Mouse (Mus musculus): ENCODE results near the gene Prdm16. TPM values are rescaled to one million over a fixed set of nuclear protein-coding genes. Genes with fewer than 3 reads are reported as not detected.
A peak's percentile ranks its signal among the peaks of the same experiment; 100 is the strongest.

Gene Prdm16
- polyA plus RNA-seq, 1 experiment: 2.0 TPM

GRCm38 (mm10) chr4:154330001-154330400, 306.7 kb downstream of the Prdm16 start:
- no peak overlapping the region for H3K4me3 ChIP-seq (ENCODE audit: extremely low read depth, insufficient read depth, insufficient read length)
- H3K27me3 ChIP-seq (ENCODE audit: control insufficient read depth, insufficient read depth, low read length): no peaks in the 10 kb centered on the region
- H3K27ac ChIP-seq (ENCODE audit: insufficient read depth, low read length): no peak overlapping the region
- TF ChIP-seq CTCF (IDR thresholded peaks at IDR 0.05; ENCODE audit: extremely low read depth, insufficient read depth, insufficient read length, insufficient replicate concordance) (no peak), POLR2A (IDR thresholded peaks at IDR 0.05; ENCODE audit: low read depth, low read length) (no peak)
- H3K4me1 ChIP-seq (ENCODE audit: control insufficient read depth, insufficient read depth, insufficient read length): no peaks in the 10 kb centered on the region
- no peak for DNase-seq (ENCODE audit: low read depth in 1 of 2, low spot score in 2 of 2)
- WGBS: 94% methylated on average over 7 of the region's 7 CpGs
- no peaks in the 10 kb centered on the region for H3K36me3 ChIP-seq (ENCODE audit: control insufficient read depth, insufficient read depth, low read length)

GRCm38 (mm10) chr4:154328836-154329235, 307.8 kb downstream of the Prdm16 start:
- Histone ChIP-seq H3K27me3 (ENCODE audit: control insufficient read depth, insufficient read depth, low read length) (no peaks in the 10 kb centered on the region), H3K4me3 (ENCODE audit: extremely low read depth, insufficient read depth, insufficient read length) (no peak overlapping the region), H3K4me1 (ENCODE audit: control insufficient read depth, insufficient read depth, insufficient read length) (no peaks in the 10 kb centered on the region), H3K36me3 (ENCODE audit: control insufficient read depth, insufficient read depth, low read length) (no peaks in the 10 kb centered on the region), H3K27ac (ENCODE audit: insufficient read depth, low read length) (no peak overlapping the region)
- peak in 1 of 2 experiments; percentile 16 for DNase-seq (ENCODE audit: low read depth in 1 of 2, low spot score in 2 of 2)
- TF ChIP-seq CTCF (IDR thresholded peaks at IDR 0.05; ENCODE audit: extremely low read depth, insufficient read depth, insufficient read length, insufficient replicate concordance): peak; percentile 43; the same call in 1 of the 2 replicates
- TF ChIP-seq POLR2A (IDR thresholded peaks at IDR 0.05; ENCODE audit: low read depth, low read length): no peak
- 33% methylated on average over 6 of the region's 6 CpGs for WGBS

GRCm38 (mm10) chr4:154328431-154328830, 308.2 kb downstream of the Prdm16 start:
- TF ChIP-seq CTCF (IDR thresholded peaks at IDR 0.05; ENCODE audit: extremely low read depth, insufficient read depth, insufficient read length, insufficient replicate concordance) (no peak), POLR2A (IDR thresholded peaks at IDR 0.05; ENCODE audit: low read depth, low read length) (no peak)
- DNase-seq (ENCODE audit: low read depth in 1 of 2, low spot score in 2 of 2): no peak
- H3K27ac ChIP-seq (ENCODE audit: insufficient read depth, low read length): no peak overlapping the region
- no peaks in the 10 kb centered on the region for H3K4me1 ChIP-seq (ENCODE audit: control insufficient read depth, insufficient read depth, insufficient read length)
- H3K4me3 ChIP-seq (ENCODE audit: extremely low read depth, insufficient read depth, insufficient read length): no peak overlapping the region
- no peaks in the 10 kb centered on the region for H3K36me3 ChIP-seq (ENCODE audit: control insufficient read depth, insufficient read depth, low read length)
- no peaks in the 10 kb centered on the region for H3K27me3 ChIP-seq (ENCODE audit: control insufficient read depth, insufficient read depth, low read length)
- 80% methylated on average over 20 of the region's 20 CpGs for WGBS

GRCm38 (mm10) chr4:154325410-154325809, 311.3 kb downstream of the Prdm16 start:
- Histone ChIP-seq H3K4me1 (ENCODE audit: control insufficient read depth, insufficient read depth, insufficient read length) (no peaks in the 10 kb centered on the region), H3K27ac (ENCODE audit: insufficient read depth, low read length) (no peak overlapping the region), H3K4me3 (ENCODE audit: extremely low read depth, insufficient read depth, insufficient read length) (no peak overlapping the region), H3K36me3 (ENCODE audit: control insufficient read depth, insufficient read depth, low read length) (no peaks in the 10 kb centered on the region), H3K27me3 (ENCODE audit: control insufficient read depth, insufficient read depth, low read length) (no peaks in the 10 kb centered on the region)
- DNase-seq (ENCODE audit: low read depth in 1 of 2, low spot score in 2 of 2): no peak
- TF ChIP-seq CTCF (IDR thresholded peaks at IDR 0.05; ENCODE audit: extremely low read depth, insufficient read depth, insufficient read length, insufficient replicate concordance) (no peak), POLR2A (IDR thresholded peaks at IDR 0.05; ENCODE audit: low read depth, low read length) (no peak)
- WGBS: 78% methylated on average over 4 of the region's 4 CpGs

GRCm38 (mm10) chr4:154313622-154313967, 323.1 kb downstream of the Prdm16 start:
- no peak for DNase-seq (ENCODE audit: low read depth in 1 of 2, low spot score in 2 of 2)
- no peak for TF ChIP-seq POLR2A (IDR thresholded peaks at IDR 0.05; ENCODE audit: low read depth, low read length)
- TF ChIP-seq CTCF (IDR thresholded peaks at IDR 0.05; ENCODE audit: extremely low read depth, insufficient read depth, insufficient read length, insufficient replicate concordance): no peak
- H3K27me3 ChIP-seq (ENCODE audit: control insufficient read depth, insufficient read depth, low read length): no peaks in the 10 kb centered on the region
- H3K27ac ChIP-seq (ENCODE audit: insufficient read depth, low read length): no peak overlapping the region
- no peaks in the 10 kb centered on the region for H3K36me3 ChIP-seq (ENCODE audit: control insufficient read depth, insufficient read depth, low read length)
- H3K4me1 ChIP-seq (ENCODE audit: control insufficient read depth, insufficient read depth, insufficient read length): no peaks in the 10 kb centered on the region
- WGBS: 75% methylated on average over 11 of the region's 11 CpGs
- no peak overlapping the region for H3K4me3 ChIP-seq (ENCODE audit: extremely low read depth, insufficient read depth, insufficient read length)

GRCm38 (mm10) chr4:154312935-154313621, 323.6 kb downstream of the Prdm16 start:
- DNase-seq (ENCODE audit: low read depth in 1 of 2, low spot score in 2 of 2): no peak
- TF ChIP-seq POLR2A (IDR thresholded peaks at IDR 0.05; ENCODE audit: low read depth, low read length) (no peak), CTCF (IDR thresholded peaks at IDR 0.05; ENCODE audit: extremely low read depth, insufficient read depth, insufficient read length, insufficient replicate concordance) (no peak)
- H3K4me1 ChIP-seq (ENCODE audit: control insufficient read depth, insufficient read depth, insufficient read length): no peaks in the 10 kb centered on the region
- no peak overlapping the region for H3K27ac ChIP-seq (ENCODE audit: insufficient read depth, low read length)
- no peaks in the 10 kb centered on the region for H3K27me3 ChIP-seq (ENCODE audit: control insufficient read depth, insufficient read depth, low read length)
- no peaks in the 10 kb centered on the region for H3K36me3 ChIP-seq (ENCODE audit: control insufficient read depth, insufficient read depth, low read length)
- 69% methylated on average over 4 of the region's 4 CpGs for WGBS
- no peak overlapping the region for H3K4me3 ChIP-seq (ENCODE audit: extremely low read depth, insufficient read depth, insufficient read length)

- Histone ChIP-seq H3K36me3 (ENCODE audit: control insufficient read depth, insufficient read depth, low read length) (no peaks in the 10 kb centered on the region), H3K27me3 (ENCODE audit: control insufficient read depth, insufficient read depth, low read length) (no peaks in the 10 kb centered on the region), H3K27ac (ENCODE audit: insufficient read depth, low read length) (no peak overlapping the region), H3K4me3 (ENCODE audit: extremely low read depth, insufficient read depth, insufficient read length) (no peak overlapping the region), H3K4me1 (ENCODE audit: control insufficient read depth, insufficient read depth, insufficient read length) (no peaks in the 10 kb centered on the region)
- no peak for DNase-seq (ENCODE audit: low read depth in 1 of 2, low spot score in 2 of 2)
- no peak for TF ChIP-seq POLR2A (IDR thresholded peaks at IDR 0.05; ENCODE audit: low read depth, low read length)
- TF ChIP-seq CTCF (IDR thresholded peaks at IDR 0.05; ENCODE audit: extremely low read depth, insufficient read depth, insufficient read length, insufficient replicate concordance): no peak
- WGBS: 90% methylated on average over 2 of the region's 2 CpGs
Observed at GRCm38 (mm10) chr4:154312143-154312812, 324.4 kb downstream of the Prdm16 start.
